Comparison of ENCODE assay signal across 26 mouse cellular contexts in the genomic region with DNA sequence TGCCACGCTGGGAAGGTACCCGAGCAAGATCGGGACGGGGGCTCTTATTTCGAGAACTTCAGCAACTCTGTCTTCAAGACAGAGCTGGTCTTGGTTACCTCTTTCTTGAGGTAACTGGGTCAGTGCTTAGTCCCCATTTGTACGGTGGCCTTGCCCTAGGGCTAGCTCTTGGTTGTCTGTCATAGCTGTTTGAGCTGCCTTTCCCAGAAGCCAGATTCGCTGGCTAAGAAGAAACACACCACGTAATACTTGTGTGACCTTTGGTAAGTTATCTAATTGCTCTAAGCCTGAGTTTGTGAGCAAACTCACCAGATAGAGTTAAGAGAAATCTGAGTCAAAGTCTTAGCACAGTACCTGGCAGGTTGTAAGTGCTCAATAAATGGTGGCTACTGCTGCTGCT. TPM values are rescaled to one million over a fixed set of nuclear protein-coding genes. Genes with fewer than 3 reads are reported as not detected.
DNase-seq lines count a peak whose midpoint lies in the region; ATAC-seq and TF ChIP-seq lines count a peak whose summit lies in the region.
"Had no signal": no experiment of that assay in that cellular context is flagged by ENCODE, and none has a peak within 500 bp of the region (broad histone marks: within the 10 kb centered on the region; RNA-seq: fewer than 3 reads in every experiment).

No protein-coding gene starts in this region.

- peak overlapping the region; percentile 79 for H3K4me2 ChIP-seq in liver, embryonic 14.5 days (ENCODE audit: low read depth)
- H3K4me2 ChIP-seq: forebrain, embryonic 13.5 days; hindbrain, embryonic 14.5 days; neural tube, embryonic 15.5 days had no signal

- ATAC-seq in liver, embryonic 14.5 days (ENCODE audit: insufficient read depth), result no peak
- ATAC-seq: activated CD4-positive, CD25-positive, alpha-beta regulatory T cell, adult 4 months; forebrain, embryonic 13.5 days; midbrain, embryonic 16.5 days had no signal

- H3K27me3 ChIP-seq in liver, embryonic 14.5 days (ENCODE audit: control insufficient read depth, insufficient read depth, low read length), result no peaks in the 10 kb centered on the region
- H3K27me3 ChIP-seq: forebrain, embryonic 13.5 days; neural tube, embryonic 15.5 days had no signal

- H3K9ac ChIP-seq in liver, embryonic 14.5 days (replicated peaks), result peak overlapping the region; percentile 61
- H3K9ac ChIP-seq: forebrain, embryonic 13.5 days; hindbrain, embryonic 14.5 days; neural tube, embryonic 15.5 days had no signal

- peak; percentile 39 for DNase-seq in adrenal gland, adult 2 months
- no peak for DNase-seq in adrenal gland, adult 18-20 months (ENCODE audit: low spot score in 2 of 2)
- DNase-seq in kidney, adult 9 months, result peak; percentile 59
- no peak for DNase-seq in kidney, postnatal 14 days
- no peak for DNase-seq in liver, embryonic 14.5 days (ENCODE audit: low read depth in 3 of 3, low spot score in 3 of 3)
- peak; percentile 47 for DNase-seq in yolk sac, embryonic 10.5 days (ENCODE audit: low spot score)
- DNase-seq in right cerebral cortex, postnatal 4 days, result no peak
- no peak for DNase-seq in layer of hippocampus, adult 9-10 months (ENCODE audit: low spot score)
- DNase-seq: adrenal gland, postnatal 25 days; cerebellum, adult 11-12 months; cerebellum, postnatal 25 days; embryo, embryonic 11 days; gastrocnemius, postnatal 36 days; heart, postnatal 10 days; kidney, adult 11 months; kidney, postnatal 25 days; left cerebral cortex, postnatal 4 days; lung, adult 2 months; lung, postnatal 36 days; right cerebral cortex, postnatal 14 days; thymus, postnatal 4 days had no signal

- no peak for TF ChIP-seq EP300 in liver, embryonic 14.5 days (IDR thresholded peaks at IDR 0.05; ENCODE audit: low read depth)

- peak overlapping the region; percentile 93 for H3K27ac ChIP-seq in liver, embryonic 14.5 days
- H3K27ac ChIP-seq: forebrain, embryonic 13.5 days; hindbrain, embryonic 14.5 days; neural tube, embryonic 15.5 days had no signal

- H3K9me3 ChIP-seq in liver, embryonic 14.5 days (ENCODE audit: control insufficient read depth, low read length), result peaks cover 4% of the 10 kb centered on the region; the same call in 1 of the 2 replicates
- H3K9me3 ChIP-seq: forebrain, embryonic 13.5 days; neural tube, embryonic 15.5 days had no signal

- 84% methylated on average over 8 of the region's 8 CpGs for WGBS in liver, embryonic 14.5 days (ENCODE audit: insufficient replicate concordance)

- H3K36me3 ChIP-seq in liver, embryonic 14.5 days (replicated peaks; ENCODE audit: control insufficient read depth, insufficient read depth, low read depth), result peaks cover 92% of the 10 kb centered on the region

- TF ChIP-seq CTCF in liver, embryonic 14.5 days (IDR thresholded peaks at IDR 0.05; ENCODE audit: low read depth), result no peak

- peak overlapping the region in 1 of 2 experiments; percentile 38; a peak in 2 of 4 replicates for H3K4me3 ChIP-seq in liver, embryonic 14.5 days (ENCODE audit: insufficient read depth in 1 of 2, low read depth in 2 of 2, low read length in 2 of 2)
- H3K4me3 ChIP-seq: forebrain, embryonic 13.5 days; neural tube, embryonic 15.5 days had no signal

- H3K4me1 ChIP-seq in liver, embryonic 14.5 days (replicated peaks; ENCODE audit: control insufficient read depth in 2 of 2, insufficient read depth in 2 of 2, low read length in 1 of 2), result peaks cover 61 to 67% of the 10 kb centered on the region in 2 experiments
- H3K4me1 ChIP-seq: forebrain, embryonic 13.5 days; neural tube, embryonic 15.5 days had no signal

RNA-seq across cellular contexts. Expression of gene Brpf3, which starts 7.8 kb away (rescaled TPM):
- total RNA-seq in adrenal gland, adult 2 months (2021), result 100 to 1,000 TPM in 1 of 2 experiments, 10 to 100 TPM in 1; 65.1 to 134 TPM
- 60.3 and 70.1 TPM in 2 replicates for polyA plus RNA-seq in adrenal gland, adult 2 months (2012; rRNA removed)
- 10 to 100 TPM; 51.7 to 91.8 TPM for total RNA-seq in adrenal gland, adult 18-20 months (2021)
- polyA plus RNA-seq in liver, embryonic 14.5 days (2012; rRNA removed), result 95.9 and 98.3 TPM in 2 replicates
- 48.6 and 66.8 TPM in 2 replicates for polyA plus RNA-seq in liver, embryonic 14.5 days (2014; fragmentation: Nextera tagmentation; extraction: Ambion mirVana)

RNA-seq across cellular contexts. Expression of gene Mapk13, which starts 39.6 kb away (rescaled TPM):
- total RNA-seq in adrenal gland, adult 2 months (2021), result 100 to 1,000 TPM in 1 of 2 experiments, 10 to 100 TPM in 1; 97.4 to 350 TPM
- polyA plus RNA-seq in adrenal gland, adult 2 months (2012; rRNA removed), result 193 and 279 TPM in 2 replicates
- 100 to 1,000 TPM in 1 of 2 experiments, 10 to 100 TPM in 1; 63.5 to 395 TPM for total RNA-seq in adrenal gland, adult 18-20 months (2021)
- 1.5 and 1.6 TPM in 2 replicates for polyA plus RNA-seq in liver, embryonic 14.5 days (2012; rRNA removed)
- polyA plus RNA-seq in liver, embryonic 14.5 days (2014; fragmentation: Nextera tagmentation; extraction: Ambion mirVana), result 1.5 and 1.6 TPM in 2 replicates
- total RNA-seq: gastrocnemius, postnatal 36 days had no signal
- polyA plus RNA-seq: activated CD4-positive, CD25-positive, alpha-beta regulatory T cell, adult 4 months had no signal

RNA-seq across cellular contexts. Expression of gene Pnpla1, which starts 49.5 kb away (rescaled TPM):
- under 1 TPM in 1 of 2 experiments, not detected in 1; 0.52 TPM for total RNA-seq in adrenal gland, adult 2 months (2021)
- polyA plus RNA-seq in adrenal gland, adult 2 months (2012; rRNA removed), result 0.04 and 0.09 TPM in 2 replicates
- total RNA-seq in adrenal gland, adult 18-20 months (2021), result under 1 TPM in 1 of 2 experiments, not detected in 1; 0.13 TPM
- polyA plus RNA-seq in liver, embryonic 14.5 days (2012; rRNA removed), result 0.01 and 0.02 TPM in 2 replicates
- polyA plus RNA-seq in liver, embryonic 14.5 days (2014; fragmentation: Nextera tagmentation; extraction: Ambion mirVana), result 0.04 TPM in 1 of 2 replicates, not detected in the other
- total RNA-seq: gastrocnemius, postnatal 36 days; heart, postnatal 10 days had no signal
- polyA plus RNA-seq: activated CD4-positive, CD25-positive, alpha-beta regulatory T cell, adult 4 months; forebrain, embryonic 13.5 days; hindbrain, embryonic 14.5 days; midbrain, embryonic 16.5 days had no signal

Comparison
In these comparisons a context has a peak if more than half of its experiments do, and no peak if none do; other contexts are left out.
1. DNase-seq: peak in adrenal gland, adult 2 months (single experiment), kidney, adult 9 months (single experiment) and yolk sac, embryonic 10.5 days (single experiment); none in adrenal gland, adult 18-20 months (0 of 2), kidney, postnatal 14 days (single experiment), liver, embryonic 14.5 days (0 of 3), right cerebral cortex, postnatal 4 days (single experiment) and layer of hippocampus, adult 9-10 months (single experiment).